In the genomic region with DNA sequence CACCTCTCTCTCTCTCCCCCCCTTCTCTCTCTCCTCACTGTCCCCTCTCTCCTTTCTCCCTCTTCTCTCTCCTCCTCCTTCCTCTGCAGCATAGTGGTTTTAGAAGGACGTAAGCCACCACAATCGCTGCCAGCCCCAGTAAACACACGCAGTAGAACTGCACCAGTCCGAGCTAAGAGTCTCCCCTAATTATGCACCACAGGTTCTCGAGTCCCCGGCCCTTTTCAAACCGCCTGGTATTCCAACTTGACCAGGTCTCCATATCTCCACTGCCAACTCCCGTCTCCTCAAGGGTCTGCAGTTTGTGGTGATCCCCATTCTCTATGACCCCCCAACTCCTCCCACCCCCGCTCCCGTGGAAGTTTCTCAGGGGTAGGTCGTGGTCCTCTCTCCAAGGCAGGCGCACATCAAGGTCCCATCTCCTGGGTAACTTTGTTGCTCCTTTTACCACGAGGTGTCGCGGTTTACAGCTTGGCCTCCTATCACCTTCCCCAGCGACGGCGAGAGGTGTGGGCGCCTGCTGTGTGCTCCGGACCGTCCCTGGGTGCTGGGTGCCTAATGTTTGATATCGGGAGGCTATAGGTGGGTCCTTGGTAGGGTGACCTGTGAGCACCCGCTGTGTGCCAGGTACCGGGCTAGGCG, we compare ENCODE assay signal across 9 mouse cellular contexts. TPM values are rescaled to one million over a fixed set of nuclear protein-coding genes. Genes with fewer than 3 reads are reported as not detected.
DNase-seq lines count a peak whose midpoint lies in the region; ATAC-seq and TF ChIP-seq lines count a peak whose summit lies in the region.
"Had no signal": no experiment of that assay in that cellular context is flagged by ENCODE, and none has a peak within 500 bp of the region (broad histone marks: within the 10 kb centered on the region; RNA-seq: fewer than 3 reads in every experiment).

No protein-coding gene starts in this region.

- H3K36me3 ChIP-seq in ES-E14 (ENCODE audit: control insufficient read depth, insufficient read depth, low read length, poor library complexity, severe bottlenecking), result no peaks in the 10 kb centered on the region
- H3K36me3 ChIP-seq in forebrain, embryonic 15.5 days, result no peaks in the 10 kb centered on the region

- no peaks in the 10 kb centered on the region for H3K9me3 ChIP-seq in ES-E14 (ENCODE audit: control insufficient read depth, insufficient read depth, low read depth, low read length)
- H3K9me3 ChIP-seq in forebrain, embryonic 15.5 days, result no peaks in the 10 kb centered on the region

- no peak overlapping the region for H3K27ac ChIP-seq in ES-E14 (ENCODE audit: insufficient read depth, low read depth, low read length, poor library complexity, severe bottlenecking)
- no peak overlapping the region for H3K27ac ChIP-seq in forebrain, embryonic 15.5 days (replicated peaks)

- ATAC-seq in forebrain, embryonic 15.5 days (replicated peaks), result no peak
- peak; percentile 49; the same call in 1 of the 2 replicates for ATAC-seq in megakaryocyte progenitor cell, adult 5-6 weeks (replicated peaks; ENCODE audit: poor library complexity)
- ATAC-seq in granulocyte monocyte progenitor cell, adult 5-6 weeks (replicated peaks; ENCODE audit: poor library complexity, severe bottlenecking), result no peak

- H3K4me1 ChIP-seq in ES-E14 (ENCODE audit: control insufficient read depth in 2 of 2, insufficient read depth in 2 of 2, low read length in 2 of 2, poor library complexity in 1 of 2), result peaks cover 0 to 9% of the 10 kb centered on the region in 2 experiments; a peak in 1 of 4 replicates
- H3K4me1 ChIP-seq in forebrain, embryonic 15.5 days, result peaks cover 32% of the 10 kb centered on the region

- in situ Hi-C loops in ES-E14 (cut with MboI; ENCODE audit: low sequenced_read_pairs in 2 of 2, unreplicated experiment in 2 of 2), result loop anchor here in 1 of 2 experiments (25.0 kb wide), 1 partner anchor 1491 kb away; the partner anchor contains the start of gene Tbx3

- H3K4me2 ChIP-seq in forebrain, embryonic 15.5 days (replicated peaks), result peak overlapping the region; percentile 95

- H3K4me3 ChIP-seq in ES-E14 (ENCODE audit: insufficient read depth in 1 of 2, low read depth in 1 of 2, low read length in 2 of 2, poor library complexity in 1 of 2, severe bottlenecking in 1 of 2), result peak overlapping the region; percentile 2 to 90; a peak in 3 of 4 replicates
- H3K4me3 ChIP-seq in forebrain, embryonic 15.5 days, result peak overlapping the region; percentile 37

- peak; percentile 50 to 56 for DNase-seq in cerebellum, adult 18-20 months
- DNase-seq in cerebellum, adult 9-10 months, result no peak
- no peak for DNase-seq in ES-E14 (ENCODE audit: low read depth, low spot score)
- DNase-seq in kidney, adult 8-10 months, result peak; percentile 9 to 37
- peak; percentile 35 for DNase-seq in testis, postnatal 14 days (ENCODE audit: low spot score)

- H3K9ac ChIP-seq in ES-E14 (ENCODE audit: insufficient read depth, low read depth, low read length, poor library complexity, severe bottlenecking), result no peak overlapping the region
- H3K9ac ChIP-seq in forebrain, embryonic 15.5 days (replicated peaks), result no peak overlapping the region; the same call in 1 of the 2 replicates

- under 1% methylated on average over 25 of the region's 25 CpGs for WGBS in forebrain, embryonic 15.5 days

- H3K27me3 ChIP-seq in forebrain, embryonic 15.5 days, result peaks cover 62% of the 10 kb centered on the region

TF ChIP-seq in ES-E14, 5 proteins besides CTCF, POLR2A, EP300 and RAD21:
- TF ChIP-seq MAFK (IDR thresholded peaks at IDR 0.05; ENCODE audit: insufficient read depth, low read depth, low read length) (no peak), ZNF384 (IDR thresholded peaks at IDR 0.05; ENCODE audit: low read depth, low read length) (no peak), HCFC1 (IDR thresholded peaks at IDR 0.05; ENCODE audit: borderline replicate concordance, insufficient read depth, low read length) (no peak), ZC3H11A (IDR thresholded peaks at IDR 0.05; ENCODE audit: borderline replicate concordance, low read depth, low read length) (no peak), CHD2 (IDR thresholded peaks at IDR 0.05; ENCODE audit: low read depth, low read length) (no peak)

RNA-seq across cellular contexts. Expression of gene Hrk, which starts 6.6 kb away (rescaled TPM):
- 0.36 and 0.63 TPM in 2 replicates for total RNA-seq in ES-E14 (2012; rRNA removed)
- 2.3 and 2.7 TPM in 2 replicates for polyA plus RNA-seq in forebrain, embryonic 15.5 days (2015; fragmentation: Nextera tagmentation; extraction: Ambion mirVana)
- total RNA-seq in megakaryocyte progenitor cell, adult 5-6 weeks (2015), result not detected in 2 replicates
- not detected in 2 replicates for total RNA-seq in megakaryocyte progenitor cell, adult 5-6 weeks (2017)
- not detected in 2 replicates for total RNA-seq in granulocyte monocyte progenitor cell, adult 5-6 weeks (2014; fragmentation: Nextera tagmentation)
- total RNA-seq in granulocyte monocyte progenitor cell, adult 5-6 weeks (2017), result not detected in 2 replicates
- total RNA-seq: gastrocnemius, postnatal 4 days had no signal

RNA-seq across cellular contexts. Expression of gene Fbxw8, which starts 15.7 kb away (rescaled TPM):
- 44.9 and 46.2 TPM in 2 replicates for total RNA-seq in ES-E14 (2012; rRNA removed)
- 22.3 and 25.2 TPM in 2 replicates for polyA plus RNA-seq in forebrain, embryonic 15.5 days (2015; fragmentation: Nextera tagmentation; extraction: Ambion mirVana)
- 12.4 and 13.6 TPM in 2 replicates for total RNA-seq in megakaryocyte progenitor cell, adult 5-6 weeks (2015)
- total RNA-seq in megakaryocyte progenitor cell, adult 5-6 weeks (2017), result 20.1 and 24.5 TPM in 2 replicates
- 18.8 and 25.5 TPM in 2 replicates for total RNA-seq in granulocyte monocyte progenitor cell, adult 5-6 weeks (2014; fragmentation: Nextera tagmentation)
- total RNA-seq in granulocyte monocyte progenitor cell, adult 5-6 weeks (2017), result 22.4 and 25.6 TPM in 2 replicates

Comparison
In these comparisons a context has a peak if more than half of its experiments do, and no peak if none do; other contexts are left out.
1. DNase-seq: peak in cerebellum, adult 18-20 months (2 of 2), kidney, adult 8-10 months (2 of 2) and testis, postnatal 14 days (single experiment); none in cerebellum, adult 9-10 months (single experiment) and ES-E14 (single experiment).